Mouse (Mus musculus): ENCODE data around the gene Cip2a. TPM values are rescaled to one million over a fixed set of nuclear protein-coding genes. Genes with fewer than 3 reads are reported as not detected.
A peak's percentile ranks its signal among the peaks of the same experiment; 100 is the strongest.

Gene Cip2a
- polyA plus RNA-seq, 1 experiment from 2014 or later, result 45.9 TPM

DNA sequence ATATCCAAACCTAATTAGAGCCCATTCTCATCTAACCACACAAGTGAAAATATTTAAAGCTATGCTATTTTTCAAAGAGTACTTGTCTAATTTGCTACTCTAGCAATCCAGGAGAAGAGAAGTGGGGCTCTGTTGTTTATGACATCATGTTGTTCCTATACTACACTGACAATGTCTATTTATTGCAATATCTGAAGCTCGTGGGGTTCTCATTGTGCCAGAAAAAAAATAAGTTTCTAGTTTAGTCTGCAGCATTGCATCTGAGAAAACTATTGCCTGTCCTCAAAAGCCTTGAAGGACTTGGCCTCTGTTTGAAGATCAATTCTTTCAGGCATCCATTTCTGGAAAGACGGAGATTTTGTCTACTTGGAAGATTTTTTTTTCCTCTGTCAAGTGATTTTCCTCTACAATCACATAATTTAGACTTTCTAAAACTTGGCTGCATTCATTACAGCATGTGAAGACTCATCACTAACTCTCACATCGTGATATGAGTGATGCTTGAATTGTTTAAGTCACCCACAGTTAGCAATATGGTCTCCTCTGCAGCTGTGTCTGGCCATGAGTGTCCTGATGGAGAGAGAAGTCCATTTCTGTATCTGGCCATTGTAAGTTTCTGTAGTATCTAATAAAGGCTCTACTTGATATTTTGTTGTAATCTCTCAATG lies 46.7 kb downstream of the Cip2a start:
- Histone ChIP-seq H3K4me1 (ENCODE audit: insufficient read depth) (no peaks in the 10 kb centered on the region), H3K9me3 (ENCODE audit: low read depth, low read length) (no peaks in the 10 kb centered on the region), H3K4me3 (ENCODE audit: low read depth, low read length) (no peak overlapping the region), H3K36me3 (ENCODE audit: insufficient read depth) (no peaks in the 10 kb centered on the region), H3K4me2 (no peak overlapping the region), H3K27me3 (ENCODE audit: insufficient read depth, low read length) (no peaks in the 10 kb centered on the region), H3K9ac (no peak overlapping the region), H3K27ac (ENCODE audit: low read depth) (no peak overlapping the region)
- WGBS, result 40% methylated on average over 3 of the region's 3 CpGs
- ATAC-seq (ENCODE audit: insufficient read depth) (peak; percentile 87), DNase-seq (peak; percentile 61)
- no peak for TF ChIP-seq CTCF (IDR thresholded peaks at IDR 0.05; ENCODE audit: low read depth)

DNA sequence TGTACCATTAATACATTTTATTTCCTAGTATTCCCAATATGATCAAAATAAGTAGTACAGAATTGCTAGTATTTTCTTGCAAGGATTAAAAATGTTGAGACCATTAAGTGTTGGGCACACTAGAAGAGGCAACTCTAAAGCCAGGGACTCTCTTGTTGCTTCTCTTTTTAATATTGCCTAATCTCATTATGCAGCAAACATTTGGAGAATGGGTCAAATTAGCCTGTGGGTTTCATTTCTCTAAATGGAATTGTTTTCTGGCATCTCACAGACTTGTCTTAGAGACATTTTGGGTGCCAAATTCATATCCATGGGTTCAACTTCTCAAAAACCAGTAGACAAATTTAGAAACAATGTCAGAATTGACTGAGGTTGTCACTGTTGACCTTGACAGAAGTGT lies 55.2 kb downstream of the Cip2a start:
- H3K36me3 ChIP-seq (ENCODE audit: insufficient read depth), result no peaks in the 10 kb centered on the region
- no peak overlapping the region for H3K4me2 ChIP-seq
- no peak for TF ChIP-seq CTCF (IDR thresholded peaks at IDR 0.05; ENCODE audit: low read depth)
- H3K27me3 ChIP-seq (ENCODE audit: insufficient read depth, low read length), result no peaks in the 10 kb centered on the region
- ATAC-seq (ENCODE audit: insufficient read depth) (no peak), DNase-seq (no peak)
- H3K4me3 ChIP-seq (ENCODE audit: low read depth, low read length), result no peak overlapping the region
- H3K9ac ChIP-seq, result no peak overlapping the region
- no peak overlapping the region for H3K27ac ChIP-seq (ENCODE audit: low read depth)
- no peaks in the 10 kb centered on the region for H3K4me1 ChIP-seq (ENCODE audit: insufficient read depth)
- no peaks in the 10 kb centered on the region for H3K9me3 ChIP-seq (ENCODE audit: low read depth, low read length)

DNA sequence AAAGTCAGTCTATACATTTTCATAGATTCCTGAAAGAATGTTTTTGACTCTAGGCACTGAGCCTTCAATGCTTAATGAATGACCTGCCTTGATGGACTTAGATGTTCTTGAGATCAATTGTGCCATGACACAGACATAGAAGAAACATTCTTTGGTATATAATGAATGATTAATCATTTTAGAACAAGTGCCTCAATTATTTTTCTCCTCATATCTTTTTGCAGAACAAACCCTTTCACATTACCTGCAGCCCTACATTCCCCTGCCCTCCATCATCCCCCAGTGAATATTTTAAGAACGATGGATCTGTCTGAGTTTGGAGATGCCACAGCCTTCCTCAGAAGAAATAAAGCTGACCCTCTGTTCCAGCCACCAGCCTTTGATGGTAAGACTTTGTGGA lies 63.2 kb downstream of the Cip2a start, which contains the start of gene Myh15:
Gene Myh15, plus strand, starts transcription at position 301 of the 400 bp plus-strand sequence.
- Histone ChIP-seq H3K9ac (no peak within 1 kb of the TSS), H3K4me1 (ENCODE audit: insufficient read depth) (no peaks in the 10 kb centered on the region), H3K36me3 (ENCODE audit: insufficient read depth) (no peaks in the 10 kb centered on the region), H3K4me2 (no peak within 1 kb of the TSS), H3K9me3 (ENCODE audit: low read depth, low read length) (no peaks in the 10 kb centered on the region), H3K4me3 (ENCODE audit: low read depth, low read length) (no peak within 1 kb of the TSS), H3K27ac (ENCODE audit: low read depth) (no peak within 1 kb of the TSS), H3K27me3 (ENCODE audit: insufficient read depth, low read length) (no peaks in the 10 kb centered on the region)
- WGBS, result 94% methylated on average over 1 of the region's 1 CpGs
- no peak for ATAC-seq (ENCODE audit: insufficient read depth)
- no peak for DNase-seq
- TF ChIP-seq CTCF (IDR thresholded peaks at IDR 0.05; ENCODE audit: low read depth), result no peak

Other genes starting within 250 kb of the Cip2a start
- gene Trat1, start 222.2 kb upstream of the Cip2a start, polyA plus RNA-seq (2014; fragmentation: Nextera tagmentation; extraction: Ambion mirVana), result not detected in 2 replicates
- 0.83 and 1.5 TPM in 2 replicates for gene Retnlb, start 177.3 kb upstream of the Cip2a start, polyA plus RNA-seq (2014; fragmentation: Nextera tagmentation; extraction: Ambion mirVana)
- gene Retnla, start 151.6 kb upstream of the Cip2a start, polyA plus RNA-seq (2014; fragmentation: Nextera tagmentation; extraction: Ambion mirVana), result 0.46 and 0.67 TPM in 2 replicates
- gene Retnlg, start 121.6 kb upstream of the Cip2a start, polyA plus RNA-seq (2014; fragmentation: Nextera tagmentation; extraction: Ambion mirVana), result 0.92 TPM in 1 of 2 replicates, not detected in the other
- gene Dzip3, start within 50 bp of the Cip2a start, polyA plus RNA-seq (2014; fragmentation: Nextera tagmentation; extraction: Ambion mirVana), result 40.5 and 45.0 TPM in 2 replicates
- gene Myh15, start 63.3 kb downstream of the Cip2a start, polyA plus RNA-seq (2014; fragmentation: Nextera tagmentation; extraction: Ambion mirVana), result not detected in 2 replicates

Data from lung, embryonic 14.5 days (tissue).